30 mouse cellular contexts compared by ENCODE assay signal in the genomic region with DNA sequence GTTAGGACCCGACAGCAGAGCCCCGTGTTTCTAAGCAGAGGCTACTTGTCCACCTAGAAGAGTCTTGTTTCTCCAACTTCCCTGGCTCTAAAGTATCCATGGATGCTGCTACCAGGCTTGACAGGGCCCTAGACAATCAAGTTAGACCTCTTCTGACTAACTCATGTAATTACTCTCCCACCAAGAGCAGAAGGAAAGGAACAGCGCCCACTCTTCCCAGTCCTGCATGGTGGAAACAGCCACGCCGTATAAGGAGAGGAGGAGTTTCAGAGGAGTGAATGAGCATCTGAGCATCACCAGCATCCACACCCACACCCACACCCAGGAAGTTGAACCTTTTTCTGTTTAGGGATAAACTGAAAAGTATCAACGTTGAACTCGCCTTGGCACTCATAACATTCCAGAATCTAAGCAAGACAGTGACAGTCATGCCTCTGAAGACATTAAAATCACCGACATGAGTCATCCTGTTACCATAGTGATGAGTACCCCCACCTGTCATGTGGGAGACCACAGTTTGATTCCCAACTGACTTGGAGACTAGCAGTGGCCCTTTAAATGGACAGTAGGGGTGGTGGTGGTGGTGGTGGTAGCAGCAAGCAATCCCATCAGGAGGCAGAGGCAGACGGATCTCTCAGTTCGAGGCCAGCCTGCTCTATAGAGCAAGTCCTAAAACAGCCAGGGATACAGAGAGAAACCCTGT. TPM values are rescaled to one million over a fixed set of nuclear protein-coding genes. Genes with fewer than 3 reads are reported as not detected.
DNase-seq lines count a peak whose midpoint lies in the region; ATAC-seq lines count a peak whose summit lies in the region.
"Had no signal": no experiment of that assay in that cellular context is flagged by ENCODE, and none has a peak within 500 bp of the region (broad histone marks: within the 10 kb centered on the region; RNA-seq: fewer than 3 reads in every experiment).

No protein-coding gene starts in this region.

- no peaks in the 10 kb centered on the region for H3K9me3 ChIP-seq in embryonic facial prominence, embryonic 14.5 days (ENCODE audit: control insufficient read depth, low read length)
- H3K9me3 ChIP-seq in embryonic facial prominence, embryonic 10.5 days: no peaks in the 10 kb centered on the region
- H3K9me3 ChIP-seq in heart, embryonic 14.5 days (ENCODE audit: control insufficient read depth, low read length): no peaks in the 10 kb centered on the region
- no peaks in the 10 kb centered on the region for H3K9me3 ChIP-seq in midbrain, embryonic 11.5 days (ENCODE audit: control insufficient read depth, low read length)
- H3K9me3 ChIP-seq in midbrain, embryonic 10.5 days (replicated peaks): no peaks in the 10 kb centered on the region
- H3K9me3 ChIP-seq in limb, embryonic 15.5 days: no peaks in the 10 kb centered on the region
- H3K9me3 ChIP-seq: kidney, embryonic 15.5 days; megakaryocyte, embryonic 14.5 days had no signal

- WGBS in embryonic facial prominence, embryonic 14.5 days: 89% methylated on average over 10 of the region's 10 CpGs
- WGBS in embryonic facial prominence, embryonic 10.5 days: 91% methylated on average over 10 of the region's 10 CpGs
- WGBS in heart, embryonic 14.5 days: 84% methylated on average over 10 of the region's 10 CpGs
- WGBS in midbrain, embryonic 11.5 days: 93% methylated on average over 10 of the region's 10 CpGs
- WGBS in midbrain, embryonic 10.5 days: 88% methylated on average over 10 of the region's 10 CpGs
- 83% methylated on average over 10 of the region's 10 CpGs for WGBS in limb, embryonic 15.5 days

- H3K27ac ChIP-seq in embryonic facial prominence, embryonic 14.5 days (replicated peaks; ENCODE audit: low read depth, low read length): peak overlapping the region; percentile 71; the same call in 1 of the 2 replicates
- H3K27ac ChIP-seq in embryonic facial prominence, embryonic 10.5 days (replicated peaks): no peak overlapping the region
- H3K27ac ChIP-seq in heart, embryonic 14.5 days (replicated peaks in 1 of 2; ENCODE audit: control insufficient read depth in 1 of 2, insufficient read depth in 1 of 2, low read depth in 2 of 2, low read length in 2 of 2): peak overlapping the region; percentile 81 to 85
- H3K27ac ChIP-seq in midbrain, embryonic 11.5 days (ENCODE audit: low read depth, low read length): no peak overlapping the region
- H3K27ac ChIP-seq in midbrain, embryonic 10.5 days (replicated peaks): no peak overlapping the region
- peak overlapping the region; percentile 89 for H3K27ac ChIP-seq in limb, embryonic 15.5 days
- H3K27ac ChIP-seq: kidney, embryonic 15.5 days had no signal

- peaks cover 6% of the 10 kb centered on the region; the same call in 1 of the 2 replicates for H3K4me1 ChIP-seq in embryonic facial prominence, embryonic 14.5 days (ENCODE audit: control insufficient read depth, insufficient read depth, low read length)
- peaks cover 37% of the 10 kb centered on the region for H3K4me1 ChIP-seq in embryonic facial prominence, embryonic 10.5 days
- peaks cover 15 to 51% of the 10 kb centered on the region in 2 experiments for H3K4me1 ChIP-seq in heart, embryonic 14.5 days (ENCODE audit: control insufficient read depth in 2 of 2, insufficient read depth in 2 of 2, low read length in 2 of 2)
- peaks cover 5% of the 10 kb centered on the region for H3K4me1 ChIP-seq in midbrain, embryonic 11.5 days (ENCODE audit: control insufficient read depth, insufficient read depth, low read length)
- H3K4me1 ChIP-seq in midbrain, embryonic 10.5 days: peaks cover 29% of the 10 kb centered on the region
- H3K4me1 ChIP-seq in limb, embryonic 15.5 days: 0 out of 2 replicates have a peak, but pooled peaks cover 6% of the 10 kb centered on the region

- no peak for DNase-seq in embryonic facial prominence, embryonic 14.5 days (ENCODE audit: low spot score)
- no peak for DNase-seq in embryonic facial prominence, embryonic 10.5 days (ENCODE audit: low spot score)
- no peak for DNase-seq in heart, postnatal 4 days
- DNase-seq in midbrain, embryonic 11.5 days (ENCODE audit: low spot score, missing footprints): peak; percentile 76
- no peak for DNase-seq in midbrain, embryonic 10.5 days (ENCODE audit: low spot score)
- DNase-seq: adrenal gland, postnatal 14 days; cerebellum, adult 11 months; cerebellum, postnatal 14 days; embryo, embryonic 11 days; gastrocnemius, postnatal 25 days; lung, adult 18-20 months; lung, postnatal 14 days; thymus, postnatal 4 days had no signal

- H3K36me3 ChIP-seq in embryonic facial prominence, embryonic 14.5 days (ENCODE audit: control insufficient read depth, insufficient read depth, low read length): peaks cover 7% of the 10 kb centered on the region; the same call in 1 of the 2 replicates
- peaks cover 5% of the 10 kb centered on the region for H3K36me3 ChIP-seq in embryonic facial prominence, embryonic 10.5 days (replicated peaks)
- peaks cover 15% of the 10 kb centered on the region for H3K36me3 ChIP-seq in heart, embryonic 14.5 days (ENCODE audit: control insufficient read depth, insufficient read depth, low read length)
- no peaks in the 10 kb centered on the region for H3K36me3 ChIP-seq in midbrain, embryonic 11.5 days (ENCODE audit: control insufficient read depth, insufficient read depth, low read length)
- H3K36me3 ChIP-seq in midbrain, embryonic 10.5 days: no peaks in the 10 kb centered on the region
- H3K36me3 ChIP-seq in limb, embryonic 15.5 days: peaks cover 7% of the 10 kb centered on the region

- H3K9ac ChIP-seq in embryonic facial prominence, embryonic 14.5 days (ENCODE audit: low read depth, low read length): no peak overlapping the region
- no peak overlapping the region for H3K9ac ChIP-seq in heart, embryonic 14.5 days (ENCODE audit: low read length)
- no peak overlapping the region for H3K9ac ChIP-seq in midbrain, embryonic 11.5 days (ENCODE audit: low read length)
- no peak overlapping the region for H3K9ac ChIP-seq in limb, embryonic 15.5 days
- H3K9ac ChIP-seq: kidney, embryonic 15.5 days had no signal

- H3K27me3 ChIP-seq in embryonic facial prominence, embryonic 14.5 days (replicated peaks; ENCODE audit: control insufficient read depth, insufficient read depth, low read length): no peaks in the 10 kb centered on the region
- peaks cover 12% of the 10 kb centered on the region; the same call in 1 of the 2 replicates for H3K27me3 ChIP-seq in embryonic facial prominence, embryonic 10.5 days (replicated peaks; ENCODE audit: low read depth, poor library complexity, severe bottlenecking)
- H3K27me3 ChIP-seq in heart, embryonic 14.5 days (ENCODE audit: control insufficient read depth, insufficient read depth, low read length): no peaks in the 10 kb centered on the region
- no peaks in the 10 kb centered on the region for H3K27me3 ChIP-seq in midbrain, embryonic 11.5 days (ENCODE audit: control insufficient read depth, insufficient read depth, low read length)
- peaks cover 21% of the 10 kb centered on the region for H3K27me3 ChIP-seq in midbrain, embryonic 10.5 days (ENCODE audit: low read depth, poor library complexity, severe bottlenecking)
- H3K27me3 ChIP-seq in limb, embryonic 15.5 days: no peaks in the 10 kb centered on the region
- H3K27me3 ChIP-seq: kidney, embryonic 15.5 days; megakaryocyte, embryonic 14.5 days had no signal

- H3K4me2 ChIP-seq in embryonic facial prominence, embryonic 14.5 days (ENCODE audit: low read depth, low read length): no peak overlapping the region
- H3K4me2 ChIP-seq in heart, embryonic 14.5 days (ENCODE audit: low read length): peak overlapping the region; percentile 77
- no peak overlapping the region for H3K4me2 ChIP-seq in midbrain, embryonic 11.5 days
- 0 out of 2 replicates have a peak overlapping the region, but pooled peaks have one; percentile 22 for H3K4me2 ChIP-seq in limb, embryonic 15.5 days
- H3K4me2 ChIP-seq: kidney, embryonic 15.5 days; liver, embryonic 11.5 days had no signal

- no peak for ATAC-seq in embryonic facial prominence, embryonic 14.5 days (ENCODE audit: low read depth)
- ATAC-seq in heart, embryonic 14.5 days (ENCODE audit: insufficient number of reproducible peaks, insufficient read depth, low FRiP score, low read depth): no peak
- ATAC-seq in midbrain, embryonic 11.5 days (ENCODE audit: low FRiP score): no peak
- no peak for ATAC-seq in limb, embryonic 15.5 days (ENCODE audit: insufficient number of reproducible peaks, low FRiP score, low TSS enrichment, low read depth)
- ATAC-seq in megakaryocyte, adult 5-6 weeks (ENCODE audit: poor library complexity, severe bottlenecking): no peak
- ATAC-seq: hindbrain, embryonic 16.5 days; intestine, embryonic 16.5 days; midbrain, embryonic 16.5 days had no signal

- H3K4me3 ChIP-seq in embryonic facial prominence, embryonic 14.5 days (ENCODE audit: low read depth, low read length): no peak overlapping the region
- no peak overlapping the region for H3K4me3 ChIP-seq in embryonic facial prominence, embryonic 10.5 days
- no peak overlapping the region for H3K4me3 ChIP-seq in heart, embryonic 14.5 days (ENCODE audit: control insufficient read depth in 1 of 2, insufficient read depth in 1 of 2, low read depth in 1 of 2, low read length in 2 of 2)
- H3K4me3 ChIP-seq in midbrain, embryonic 11.5 days (ENCODE audit: low read depth, low read length): no peak overlapping the region
- no peak overlapping the region for H3K4me3 ChIP-seq in midbrain, embryonic 10.5 days
- H3K4me3 ChIP-seq in limb, embryonic 15.5 days: no peak overlapping the region
- H3K4me3 ChIP-seq: kidney, embryonic 15.5 days; megakaryocyte, embryonic 14.5 days had no signal

RNA-seq across cellular contexts. Expression of a gene that starts 3.5 kb away (rescaled TPM):
- 21.3 and 22.0 TPM in 2 replicates for polyA plus RNA-seq in embryonic facial prominence, embryonic 14.5 days (2014; fragmentation: Nextera tagmentation; extraction: Ambion mirVana)
- 11.8 and 12.1 TPM in 2 replicates for polyA plus RNA-seq in embryonic facial prominence, embryonic 10.5 days (2016; fragmentation: Nextera tagmentation; extraction: Ambion mirVana)
- polyA plus RNA-seq in heart, embryonic 14.5 days (2014; fragmentation: Nextera tagmentation; extraction: Ambion mirVana): 27.1 and 27.8 TPM in 2 replicates
- total RNA-seq in heart, postnatal 4 days (2021): 10 to 100 TPM; 16.6 to 17.4 TPM
- polyA plus RNA-seq in midbrain, embryonic 11.5 days (2014; fragmentation: Nextera tagmentation; extraction: Ambion mirVana): 8.7 and 9.1 TPM in 2 replicates
- polyA plus RNA-seq in midbrain, embryonic 10.5 days (2016; fragmentation: Nextera tagmentation; extraction: Ambion mirVana): 7.6 and 7.7 TPM in 2 replicates
- 22.2 and 24.0 TPM in 2 replicates for polyA plus RNA-seq in limb, embryonic 15.5 days (2015; fragmentation: Nextera tagmentation; extraction: Ambion mirVana)
- 36.7 and 40.6 TPM in 2 replicates for total RNA-seq in megakaryocyte, adult 5-6 weeks (2015)
- 43.9 and 46.4 TPM in 2 replicates for total RNA-seq in megakaryocyte, adult 5-6 weeks (2017)

RNA-seq across cellular contexts. Expression of a gene that starts 30.1 kb away (rescaled TPM):
- 0.36 and 0.88 TPM in 2 replicates for polyA plus RNA-seq in embryonic facial prominence, embryonic 14.5 days (2014; fragmentation: Nextera tagmentation; extraction: Ambion mirVana)
- not detected in 2 replicates for polyA plus RNA-seq in embryonic facial prominence, embryonic 10.5 days (2016; fragmentation: Nextera tagmentation; extraction: Ambion mirVana)
- not detected in 2 replicates for polyA plus RNA-seq in heart, embryonic 14.5 days (2014; fragmentation: Nextera tagmentation; extraction: Ambion mirVana)
- not detected for total RNA-seq in heart, postnatal 4 days (2021)
- not detected in 2 replicates for polyA plus RNA-seq in midbrain, embryonic 11.5 days (2014; fragmentation: Nextera tagmentation; extraction: Ambion mirVana)
- not detected in 2 replicates for polyA plus RNA-seq in midbrain, embryonic 10.5 days (2016; fragmentation: Nextera tagmentation; extraction: Ambion mirVana)
- not detected in 2 replicates for polyA plus RNA-seq in limb, embryonic 15.5 days (2015; fragmentation: Nextera tagmentation; extraction: Ambion mirVana)
- total RNA-seq in megakaryocyte, adult 5-6 weeks (2015): not detected in 2 replicates
- not detected in 2 replicates for total RNA-seq in megakaryocyte, adult 5-6 weeks (2017)
- total RNA-seq: adrenal gland, postnatal 14 days; gastrocnemius, postnatal 25 days; hematopoietic stem cell, adult 5-6 weeks; layer of hippocampus, postnatal 25 days; left cerebral cortex, postnatal 25 days; MEL; neutrophil, adult 5-6 weeks had no signal
- polyA plus RNA-seq: forebrain, embryonic 11.5 days; frontal cortex, adult 2 months; hindbrain, embryonic 16.5 days; intestine, embryonic 16.5 days; large intestine, adult 2 months had no signal

RNA-seq across cellular contexts. Expression of a gene that starts 46.1 kb away (rescaled TPM):
- 90.6 and 100 TPM in 2 replicates for polyA plus RNA-seq in embryonic facial prominence, embryonic 14.5 days (2014; fragmentation: Nextera tagmentation; extraction: Ambion mirVana)
- polyA plus RNA-seq in embryonic facial prominence, embryonic 10.5 days (2016; fragmentation: Nextera tagmentation; extraction: Ambion mirVana): 94.8 and 105 TPM in 2 replicates
- polyA plus RNA-seq in heart, embryonic 14.5 days (2014; fragmentation: Nextera tagmentation; extraction: Ambion mirVana): 85.2 and 89.7 TPM in 2 replicates
- 10 to 100 TPM; 52.2 to 52.7 TPM for total RNA-seq in heart, postnatal 4 days (2021)
- polyA plus RNA-seq in midbrain, embryonic 11.5 days (2014; fragmentation: Nextera tagmentation; extraction: Ambion mirVana): 103 and 113 TPM in 2 replicates
- 91.5 and 99.2 TPM in 2 replicates for polyA plus RNA-seq in midbrain, embryonic 10.5 days (2016; fragmentation: Nextera tagmentation; extraction: Ambion mirVana)
- 93.2 and 95.3 TPM in 2 replicates for polyA plus RNA-seq in limb, embryonic 15.5 days (2015; fragmentation: Nextera tagmentation; extraction: Ambion mirVana)
- 25.7 and 25.8 TPM in 2 replicates for total RNA-seq in megakaryocyte, adult 5-6 weeks (2015)
- total RNA-seq in megakaryocyte, adult 5-6 weeks (2017): 49.6 and 52.0 TPM in 2 replicates

Comparison
In these comparisons a context has a peak if more than half of its experiments do, and no peak if none do; other contexts are left out.
1. H3K27ac ChIP-seq: peak in embryonic facial prominence, embryonic 14.5 days (single experiment), heart, embryonic 14.5 days (2 of 2) and limb, embryonic 15.5 days (single experiment); none in embryonic facial prominence, embryonic 10.5 days (single experiment), midbrain, embryonic 11.5 days (single experiment) and midbrain, embryonic 10.5 days (single experiment).
2. H3K4me2 ChIP-seq: peak in heart, embryonic 14.5 days (single experiment) and limb, embryonic 15.5 days (single experiment); none in embryonic facial prominence, embryonic 14.5 days (single experiment) and midbrain, embryonic 11.5 days (single experiment).